Mouse (Mus musculus): ENCODE measurements at regions not wholly inside any gene's neighbourhood (a gene's known extent, or its start where the extent isn't known, plus 50 kb on each side); places are given as distances from the start of the nearest gene placed in this dataset.
A peak's percentile ranks its signal among the peaks of the same experiment; 100 is the strongest.

DNA sequence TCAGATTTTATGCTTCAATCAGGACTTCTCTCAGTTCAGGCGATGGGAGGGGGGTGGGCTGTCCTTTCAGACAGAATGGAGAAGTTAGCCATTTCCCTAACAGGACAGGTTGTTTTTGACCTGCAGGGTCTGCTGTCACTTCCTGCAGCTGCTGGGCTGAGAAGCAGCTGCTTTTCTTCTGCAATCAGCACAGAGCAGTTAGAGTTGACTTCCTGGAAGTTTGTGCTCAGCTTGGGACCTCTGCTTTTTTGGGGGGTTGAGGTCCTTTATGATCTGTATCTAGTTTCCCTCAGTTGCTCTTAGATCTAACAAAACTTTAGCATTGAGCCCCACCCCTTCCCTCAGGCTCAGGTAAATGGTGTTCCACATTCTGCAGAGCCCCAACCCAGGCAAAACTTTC lies 656.5 kb downstream of the Tmem114 start:
- Histone ChIP-seq H3K27me3 (ENCODE audit: insufficient read depth, low read length) (no peaks in the 10 kb centered on the region), H3K4me3 (replicated peaks; ENCODE audit: low read depth, low read length) (no peak overlapping the region), H3K9ac (ENCODE audit: low read depth, low read length) (no peak overlapping the region), H3K4me1 (replicated peaks; ENCODE audit: insufficient read depth, low read length) (no peaks in the 10 kb centered on the region), H3K9me3 (replicated peaks; ENCODE audit: low read length) (no peaks in the 10 kb centered on the region), H3K4me2 (ENCODE audit: low read length) (no peak overlapping the region), H3K36me3 (ENCODE audit: insufficient read depth, low read length) (no peaks in the 10 kb centered on the region), H3K27ac (no peak overlapping the region)
- no peak for ATAC-seq (replicated peaks; ENCODE audit: low FRiP score, low read depth)
- no peak for DNase-seq (ENCODE audit: low spot score)
- WGBS = 54% methylated on average over 1 of the region's 1 CpGs
- no peak for TF ChIP-seq CTCF (IDR thresholded peaks at IDR 0.05; ENCODE audit: low read depth)

DNA sequence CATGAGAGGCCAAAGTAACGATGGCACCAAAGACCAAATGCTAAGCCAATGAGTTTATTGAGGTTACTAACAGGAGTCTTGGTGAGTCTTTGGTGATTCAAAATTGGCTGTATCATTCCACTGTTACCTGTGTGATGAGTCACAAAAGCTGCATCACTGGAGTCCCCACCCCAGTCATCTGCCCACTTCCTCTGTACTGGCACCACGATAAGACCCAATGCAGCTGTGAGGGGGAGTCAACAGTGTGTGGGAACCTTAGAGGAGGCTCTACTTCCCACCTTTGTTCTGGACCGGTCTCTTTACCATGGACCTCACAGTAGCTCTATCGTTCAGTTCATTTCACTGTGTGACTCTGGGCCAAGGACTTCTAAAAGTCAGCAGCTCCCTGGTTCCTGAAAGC lies 657.2 kb downstream of the Tmem114 start:
- H3K4me1 ChIP-seq (replicated peaks; ENCODE audit: insufficient read depth, low read length) = no peaks in the 10 kb centered on the region
- no peak overlapping the region for H3K9ac ChIP-seq (ENCODE audit: low read depth, low read length)
- 73% methylated on average over 4 of the region's 4 CpGs for WGBS
- H3K9me3 ChIP-seq (replicated peaks; ENCODE audit: low read length) = no peaks in the 10 kb centered on the region
- no peak overlapping the region for H3K4me2 ChIP-seq (ENCODE audit: low read length)
- DNase-seq (ENCODE audit: low spot score) (no peak), ATAC-seq (replicated peaks; ENCODE audit: low FRiP score, low read depth) (no peak)
- no peak for TF ChIP-seq CTCF (IDR thresholded peaks at IDR 0.05; ENCODE audit: low read depth)
- H3K4me3 ChIP-seq (replicated peaks; ENCODE audit: low read depth, low read length) = no peak overlapping the region
- no peaks in the 10 kb centered on the region for H3K36me3 ChIP-seq (ENCODE audit: insufficient read depth, low read length)
- H3K27me3 ChIP-seq (ENCODE audit: insufficient read depth, low read length) = no peaks in the 10 kb centered on the region
- no peak overlapping the region for H3K27ac ChIP-seq

- no peak for TF ChIP-seq CTCF (IDR thresholded peaks at IDR 0.05; ENCODE audit: low read depth)
- ATAC-seq (replicated peaks; ENCODE audit: low FRiP score, low read depth) = peak; percentile 49
- 29% methylated on average over 6 of the region's 6 CpGs for WGBS
These were observed 660.6 kb downstream of the Tmem114 start for GRCm38 (mm10) chr16:7764383-7764782.

GRCm38 (mm10) chr16:7728186-7728585 lies 696.8 kb downstream of the Tmem114 start:
- Histone ChIP-seq H3K4me2 (ENCODE audit: low read length) (no peak overlapping the region), H3K4me3 (replicated peaks; ENCODE audit: low read depth, low read length) (no peak overlapping the region), H3K9me3 (replicated peaks; ENCODE audit: low read length) (no peaks in the 10 kb centered on the region), H3K27me3 (ENCODE audit: insufficient read depth, low read length) (no peaks in the 10 kb centered on the region), H3K27ac (no peak overlapping the region), H3K36me3 (ENCODE audit: insufficient read depth, low read length) (no peaks in the 10 kb centered on the region), H3K9ac (ENCODE audit: low read depth, low read length) (no peak overlapping the region), H3K4me1 (replicated peaks; ENCODE audit: insufficient read depth, low read length) (no peaks in the 10 kb centered on the region)
- no peak for DNase-seq (ENCODE audit: low spot score)
- 71% methylated on average over 2 of the region's 2 CpGs for WGBS
- ATAC-seq (replicated peaks; ENCODE audit: low FRiP score, low read depth) = no peak
- no peak for TF ChIP-seq CTCF (IDR thresholded peaks at IDR 0.05; ENCODE audit: low read depth)

More at GRCm38 (mm10) chr16:7764383-7764782, 660.6 kb downstream of the Tmem114 start:
- no peaks in the 10 kb centered on the region for H3K27me3 ChIP-seq (ENCODE audit: insufficient read depth, low read length)
- H3K36me3 ChIP-seq (ENCODE audit: insufficient read depth, low read length) = no peaks in the 10 kb centered on the region
- no peaks in the 10 kb centered on the region for H3K9me3 ChIP-seq (replicated peaks; ENCODE audit: low read length)
- H3K27ac ChIP-seq = no peak overlapping the region
- H3K4me2 ChIP-seq (ENCODE audit: low read length) = no peak overlapping the region
- H3K4me1 ChIP-seq (replicated peaks; ENCODE audit: insufficient read depth, low read length) = no peaks in the 10 kb centered on the region
- H3K9ac ChIP-seq (ENCODE audit: low read depth, low read length) = no peak overlapping the region
- no peak overlapping the region for H3K4me3 ChIP-seq (replicated peaks; ENCODE audit: low read depth, low read length)
- peak; percentile 73 for DNase-seq (ENCODE audit: low spot score)

- H3K4me1 ChIP-seq (replicated peaks; ENCODE audit: insufficient read depth, low read length) = no peaks in the 10 kb centered on the region
- WGBS = 70% methylated on average over 1 of the region's 1 CpGs
- no peak for ATAC-seq (replicated peaks; ENCODE audit: low FRiP score, low read depth)
These were observed 699.7 kb downstream of the Tmem114 start for GRCm38 (mm10) chr16:7725225-7725624.

DNA sequence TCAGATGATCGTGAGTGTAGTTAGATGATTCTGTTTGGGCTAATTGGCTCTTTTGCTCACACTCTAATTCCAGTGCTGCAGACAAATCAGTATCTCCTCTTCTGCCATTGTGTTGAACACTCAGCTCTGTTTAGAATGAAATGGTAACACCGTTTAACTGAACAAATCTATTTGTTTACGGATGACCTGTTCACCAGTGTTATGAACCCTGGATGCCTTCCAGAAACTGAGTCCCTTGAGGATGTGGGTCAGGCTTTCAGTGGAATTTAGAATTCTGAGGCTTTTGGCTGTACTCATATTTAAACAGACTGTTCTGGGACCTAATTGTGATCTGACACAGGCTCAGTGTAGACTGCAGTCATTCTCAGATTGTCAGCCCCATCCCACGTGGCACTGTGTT lies 723.5 kb downstream of the Tmem114 start:
- no peaks in the 10 kb centered on the region for H3K4me1 ChIP-seq (replicated peaks; ENCODE audit: insufficient read depth, low read length)
- no peak for ATAC-seq (replicated peaks; ENCODE audit: low FRiP score, low read depth)
- H3K9ac ChIP-seq (ENCODE audit: low read depth, low read length) = no peak overlapping the region
- peak; percentile 22 for DNase-seq (ENCODE audit: low spot score)
- WGBS = 42% methylated on average over 4 of the region's 4 CpGs
- H3K27ac ChIP-seq = no peak overlapping the region
- no peaks in the 10 kb centered on the region for H3K9me3 ChIP-seq (replicated peaks; ENCODE audit: low read length)
- H3K4me3 ChIP-seq (replicated peaks; ENCODE audit: low read depth, low read length) = no peak overlapping the region
- H3K4me2 ChIP-seq (ENCODE audit: low read length) = no peak overlapping the region
- no peaks in the 10 kb centered on the region for H3K36me3 ChIP-seq (ENCODE audit: insufficient read depth, low read length)
- no peaks in the 10 kb centered on the region for H3K27me3 ChIP-seq (ENCODE audit: insufficient read depth, low read length)
- no peak for TF ChIP-seq CTCF (IDR thresholded peaks at IDR 0.05; ENCODE audit: low read depth)

More at GRCm38 (mm10) chr16:7725225-7725624, 699.7 kb downstream of the Tmem114 start:
- TF ChIP-seq CTCF (IDR thresholded peaks at IDR 0.05; ENCODE audit: low read depth) = no peak
- DNase-seq (ENCODE audit: low spot score) = no peak
- Histone ChIP-seq H3K9ac (ENCODE audit: low read depth, low read length) (no peak overlapping the region), H3K27ac (no peak overlapping the region), H3K36me3 (ENCODE audit: insufficient read depth, low read length) (no peaks in the 10 kb centered on the region), H3K4me2 (ENCODE audit: low read length) (no peak overlapping the region), H3K4me3 (replicated peaks; ENCODE audit: low read depth, low read length) (no peak overlapping the region), H3K27me3 (ENCODE audit: insufficient read depth, low read length) (no peaks in the 10 kb centered on the region), H3K9me3 (replicated peaks; ENCODE audit: low read length) (no peaks in the 10 kb centered on the region)

DNA sequence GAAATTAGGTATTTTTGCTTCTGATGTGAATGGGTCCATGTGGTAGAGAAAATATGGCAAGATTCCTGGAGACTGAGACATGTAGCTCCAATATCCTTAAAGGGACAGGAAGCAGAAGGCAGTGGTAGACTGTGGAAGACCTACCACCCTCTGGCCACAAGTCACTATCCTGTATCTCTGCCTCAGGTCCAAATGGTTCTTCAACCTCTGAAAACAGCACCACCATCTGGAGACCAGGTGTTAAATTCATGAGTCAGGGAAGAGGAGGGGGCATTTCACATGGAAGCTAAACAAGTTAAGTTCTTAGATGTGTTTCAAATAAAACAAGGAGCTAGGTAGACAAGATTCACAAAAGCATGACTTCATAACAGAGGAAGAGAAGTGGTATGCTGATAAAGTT lies 739.5 kb downstream of the Tmem114 start:
- Histone ChIP-seq H3K9me3 (replicated peaks; ENCODE audit: low read length) (no peaks in the 10 kb centered on the region), H3K36me3 (ENCODE audit: insufficient read depth, low read length) (no peaks in the 10 kb centered on the region), H3K27ac (no peak overlapping the region), H3K4me3 (replicated peaks; ENCODE audit: low read depth, low read length) (no peak overlapping the region), H3K4me1 (replicated peaks; ENCODE audit: insufficient read depth, low read length) (no peaks in the 10 kb centered on the region), H3K4me2 (ENCODE audit: low read length) (no peak overlapping the region), H3K27me3 (ENCODE audit: insufficient read depth, low read length) (no peaks in the 10 kb centered on the region), H3K9ac (ENCODE audit: low read depth, low read length) (no peak overlapping the region)
- TF ChIP-seq CTCF (IDR thresholded peaks at IDR 0.05; ENCODE audit: low read depth) = peak; percentile 38; the same call in 1 of the 2 replicates
- ATAC-seq (replicated peaks; ENCODE audit: low FRiP score, low read depth) = no peak
- no peak for DNase-seq (ENCODE audit: low spot score)
